Mouse (Mus musculus) myocyte (in vitro differentiated cells): ENCODE data around the gene Prg3. TPM values are rescaled to one million over a fixed set of nuclear protein-coding genes. Genes with fewer than 3 reads are reported as not detected.

Source experiments
- H3K27me3 ChIP-seq: one replicate; pipeline ENCODE4 v1.6.1; 2011; ENCODE audit not compliant: control insufficient read depth, insufficient read depth, insufficient read length
- H3K36me3 ChIP-seq: one replicate; pipeline ENCODE4 v1.6.1; 2011; ENCODE audit not compliant: control insufficient read depth, insufficient read depth
- H3K4me2 ChIP-seq: one replicate; pipeline ENCODE4 v1.6.1; 2011; ENCODE audit warnings: low read depth, control low read depth
- H3K4me3 ChIP-seq: one replicate; pipeline ENCODE4 v1.5.1; 2011; ENCODE audit warnings: mild to moderate bottlenecking, control low read depth, moderate library complexity
- H3K79me2 ChIP-seq: one replicate; pipeline ENCODE4 v1.6.1; 2011; ENCODE audit not compliant: control insufficient read depth, insufficient read depth
- H3ac ChIP-seq: one replicate; pipeline ENCODE4 v1.6.1; 2011; ENCODE audit not compliant: control insufficient read depth, insufficient read length
- CEBPB ChIP-seq: IDR thresholded peaks from 2 replicates; pipeline ENCODE4 v1.6.1; 2011; ENCODE audit warnings: mild to moderate bottlenecking, moderate library complexity; ENCODE audit not compliant: poor library complexity, insufficient read depth, severe bottlenecking
- E2F4 ChIP-seq: IDR thresholded peaks from one replicate; pipeline ENCODE4 v1.6.1; 2011; ENCODE audit warnings: mild to moderate bottlenecking, control low read depth, moderate library complexity; ENCODE audit not compliant: insufficient read depth
- MAX ChIP-seq: IDR thresholded peaks from one replicate; pipeline ENCODE4 v1.6.1; 2011; ENCODE audit warnings: low read depth, mild to moderate bottlenecking, control low read depth
- MYOD1 ChIP-seq, 3 experiments: IDR thresholded peaks; one replicate each; pipeline ENCODE4 v1.6.1; 2011; ENCODE audit warnings: control low read depth in 2 of 3, low read depth in 2 of 3, mild to moderate bottlenecking in 2 of 3, moderate library complexity in 1 of 3; ENCODE audit not compliant: insufficient read length in 2 of 3, control insufficient read depth in 1 of 3
- MYOG ChIP-seq, 3 experiments: IDR thresholded peaks; one replicate each; pipeline ENCODE4 v1.6.1; 2011; ENCODE audit warnings: control low read depth in 2 of 3, low read depth in 2 of 3, mild to moderate bottlenecking in 2 of 3; ENCODE audit not compliant: insufficient read length in 2 of 3, control insufficient read depth in 1 of 3, insufficient read depth in 1 of 3
- POLR2A ChIP-seq: IDR thresholded peaks from one replicate; pipeline ENCODE4 v1.6.1; 2011; ENCODE audit warnings: low read depth, mild to moderate bottlenecking, control low read depth, moderate library complexity; ENCODE audit not compliant: insufficient read length
- POLR2AphosphoS2 ChIP-seq: IDR thresholded peaks from one replicate; pipeline ENCODE4 v1.6.1; 2011; ENCODE audit warnings: low read depth, control low read depth; ENCODE audit not compliant: insufficient read length
- REST ChIP-seq: IDR thresholded peaks from one replicate; pipeline ENCODE4 v1.6.1; 2011; ENCODE audit warnings: mild to moderate bottlenecking, control low read depth, moderate library complexity; ENCODE audit not compliant: insufficient read depth, insufficient read length
- SRF ChIP-seq: IDR thresholded peaks from one replicate; pipeline ENCODE4 v1.6.1; 2011; ENCODE audit warnings: low read depth; ENCODE audit not compliant: control insufficient read depth, insufficient read length
- TCF12 ChIP-seq: IDR thresholded peaks from one replicate; pipeline ENCODE4 v1.6.1; 2011; ENCODE audit warnings: mild to moderate bottlenecking, control low read depth; ENCODE audit not compliant: poor library complexity, insufficient read depth, severe bottlenecking
- TCF3 ChIP-seq: IDR thresholded peaks from one replicate; pipeline ENCODE4 v1.6.1; 2011; ENCODE audit warnings: low read depth, control low read depth; ENCODE audit not compliant: insufficient read length
- USF1 ChIP-seq: IDR thresholded peaks from one replicate; pipeline ENCODE4 v1.6.1; 2011; ENCODE audit warnings: low read depth, mild to moderate bottlenecking, control low read depth, moderate library complexity
- polyA plus RNA-seq: library from polyadenylated mRNA; unstranded; fragments of >200 nt; fragmentation: generic; extraction: Trizol; gene quantifications from one replicate; pipeline ENCODE4 v1.2.1, GENCODE M21; 2012; ENCODE audit warnings: missing spikeins

Gene Prg3
- polyA plus RNA-seq, 1 experiment, result not detected

DNA sequence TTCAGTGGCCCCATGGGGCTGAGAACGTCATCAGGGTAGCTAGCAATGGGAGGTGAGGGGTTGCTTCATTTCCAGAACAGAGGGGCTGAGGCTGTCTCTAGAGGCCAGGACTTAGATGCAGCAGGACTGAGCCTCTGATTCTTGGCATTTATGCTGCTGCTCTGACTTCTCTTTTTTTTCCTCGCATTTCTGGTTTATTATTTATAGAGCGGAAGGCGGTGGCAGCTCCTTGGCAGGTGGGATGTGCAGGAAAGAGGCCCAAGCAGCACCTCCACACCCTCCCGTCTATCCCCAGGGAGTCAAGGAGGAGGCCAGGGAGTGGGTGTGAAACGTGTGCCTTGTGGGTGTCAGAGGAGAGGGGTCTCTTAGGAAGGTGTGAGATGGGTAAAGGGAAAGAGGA, 43.0 kb downstream of the Prg3 start:
- Histone ChIP-seq H3K4me3 (no peak overlapping the region), H3ac (no peak overlapping the region), H3K4me2 (no peak overlapping the region), H3K79me2 (no peaks in the 10 kb centered on the region), H3K36me3 (no peaks in the 10 kb centered on the region), H3K27me3 (no peaks in the 10 kb centered on the region)
- TF ChIP-seq MYOD1 (IDR thresholded peaks at IDR 0.05; ENCODE audit: control insufficient read depth in 1 of 3, insufficient read length in 2 of 3, low read depth in 2 of 3) (no peak), CEBPB (no peak), POLR2A (no peak), SRF (no peak), USF1 (no peak), REST (no peak), MAX (no peak), POLR2AphosphoS2 (no peak), MYOG (IDR thresholded peaks at IDR 0.05; ENCODE audit: control insufficient read depth in 1 of 3, insufficient read depth in 1 of 3, insufficient read length in 2 of 3, low read depth in 2 of 3) (no peak), E2F4 (no peak), TCF3 (no peak), TCF12 (no peak)

DNA sequence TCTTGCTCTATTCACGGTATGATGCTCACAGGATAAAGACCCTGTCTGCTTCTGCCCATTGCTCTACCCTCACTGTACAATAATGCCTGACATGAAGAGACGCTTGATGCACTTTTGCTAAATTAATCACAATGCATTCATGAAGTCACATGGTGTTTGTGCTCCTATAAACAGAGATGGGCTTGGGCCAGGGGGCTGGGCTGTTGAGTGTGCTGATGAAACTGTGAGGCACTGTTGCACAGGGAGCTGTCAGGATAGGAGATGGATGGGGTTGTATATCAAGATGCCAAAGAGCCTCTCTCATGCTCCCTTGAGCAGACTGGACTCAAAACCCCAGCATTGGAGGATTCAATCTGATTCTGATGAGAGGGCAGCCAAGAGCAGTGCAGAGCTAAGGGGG, 45.1 kb downstream of the Prg3 start:
- TF ChIP-seq REST (no peak), USF1 (peak; percentile 31), POLR2A (no peak), MYOG (IDR thresholded peaks at IDR 0.05; ENCODE audit: control insufficient read depth in 1 of 3, insufficient read depth in 1 of 3, insufficient read length in 2 of 3, low read depth in 2 of 3) (no peak), E2F4 (no peak), MAX (peak; percentile 63), SRF (no peak), POLR2AphosphoS2 (no peak), CEBPB (peak; percentile 41; the same call in 1 of the 2 replicates)
- H3ac ChIP-seq, result no peak overlapping the region
- H3K79me2 ChIP-seq, result peaks cover 11% of the 10 kb centered on the region

DNA sequence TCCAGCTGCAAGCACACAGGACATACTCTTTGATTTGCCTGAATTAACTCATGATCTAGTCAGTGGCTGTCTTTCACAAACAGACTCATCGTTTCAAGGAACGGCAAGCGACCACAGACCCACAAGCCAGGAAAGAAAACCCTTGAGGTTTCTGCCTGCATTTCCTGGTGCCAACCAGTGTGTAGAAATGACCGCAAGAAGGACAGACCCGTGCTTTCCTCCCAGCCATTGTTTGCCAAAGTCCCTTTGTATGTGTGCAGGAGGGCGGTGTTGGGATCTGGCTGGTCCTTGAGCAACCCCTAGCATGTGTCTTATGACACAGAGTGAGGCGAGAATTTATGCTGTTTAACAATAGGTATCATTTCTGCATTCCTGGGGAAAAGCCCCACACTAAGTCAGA, 46.2 kb downstream of the Prg3 start:
- Histone ChIP-seq H3K79me2 (peaks cover 19% of the 10 kb centered on the region), H3K27me3 (no peaks in the 10 kb centered on the region), H3K4me3 (peak overlapping the region; percentile 23), H3ac (no peak overlapping the region), H3K4me2 (peak overlapping the region; percentile 36), H3K36me3 (no peaks in the 10 kb centered on the region)
- no peak for TF ChIP-seq E2F4
- TF ChIP-seq SRF, result no peak
- TF ChIP-seq CEBPB, result no peak
- no peak for TF ChIP-seq MYOD1 (IDR thresholded peaks at IDR 0.05; ENCODE audit: control insufficient read depth in 1 of 3, insufficient read length in 2 of 3, low read depth in 2 of 3)
- no peak for TF ChIP-seq USF1
- TF ChIP-seq TCF3, result no peak
- no peak for TF ChIP-seq REST
- no peak for TF ChIP-seq TCF12
- no peak for TF ChIP-seq POLR2A

More for the DNA sequence above, 45.1 kb downstream of the Prg3 start:
- Histone ChIP-seq H3K4me3 (peak overlapping the region; percentile 23), H3K27me3 (no peaks in the 10 kb centered on the region), H3K36me3 (no peaks in the 10 kb centered on the region), H3K4me2 (peak overlapping the region; percentile 58)

DNA sequence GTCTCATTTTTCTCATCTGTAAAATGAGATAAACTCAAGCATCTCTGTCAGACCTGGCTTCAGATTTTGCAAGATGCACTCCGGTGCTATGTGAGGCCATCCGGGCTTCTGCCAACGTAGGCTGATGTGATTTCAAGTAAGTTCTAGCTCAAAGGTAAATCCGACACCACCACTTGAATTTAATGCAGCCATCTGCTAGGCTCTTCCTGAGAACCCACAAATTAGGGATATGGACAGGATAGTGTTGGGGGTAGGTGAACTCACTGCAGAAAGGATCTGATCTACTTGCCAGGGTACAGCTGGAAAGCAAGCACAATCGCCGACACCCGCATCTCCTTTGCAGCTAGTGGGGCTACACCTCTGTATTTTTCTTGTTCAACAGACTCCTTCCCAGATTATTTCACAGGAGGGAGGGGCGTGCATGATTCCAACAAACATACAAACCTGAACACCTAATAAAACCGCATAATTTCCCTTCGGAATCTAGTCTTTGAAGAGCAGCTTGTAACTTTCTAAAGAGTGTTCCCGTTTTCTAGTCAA, 48.6 kb downstream of the Prg3 start:
- TF ChIP-seq SRF, result no peak
- no peak for TF ChIP-seq MYOG (IDR thresholded peaks at IDR 0.05; ENCODE audit: control insufficient read depth in 1 of 3, insufficient read depth in 1 of 3, insufficient read length in 2 of 3, low read depth in 2 of 3)
- TF ChIP-seq E2F4, result no peak
- no peak for TF ChIP-seq USF1
- TF ChIP-seq TCF12, result no peak
- TF ChIP-seq CEBPB, result no peak
- no peak for TF ChIP-seq MAX
- no peak for TF ChIP-seq REST
- no peak for TF ChIP-seq MYOD1 (IDR thresholded peaks at IDR 0.05; ENCODE audit: control insufficient read depth in 1 of 3, insufficient read length in 2 of 3, low read depth in 2 of 3)
- TF ChIP-seq TCF3, result no peak
- no peak for TF ChIP-seq POLR2AphosphoS2
- TF ChIP-seq POLR2A, result no peak
- Histone ChIP-seq H3K79me2 (peaks cover 25% of the 10 kb centered on the region), H3K4me2 (peak overlapping the region; percentile 92), H3ac (peak overlapping the region; percentile 93), H3K27me3 (no peaks in the 10 kb centered on the region), H3K4me3 (peak overlapping the region; percentile 74), H3K36me3 (peaks cover 20% of the 10 kb centered on the region)

DNA sequence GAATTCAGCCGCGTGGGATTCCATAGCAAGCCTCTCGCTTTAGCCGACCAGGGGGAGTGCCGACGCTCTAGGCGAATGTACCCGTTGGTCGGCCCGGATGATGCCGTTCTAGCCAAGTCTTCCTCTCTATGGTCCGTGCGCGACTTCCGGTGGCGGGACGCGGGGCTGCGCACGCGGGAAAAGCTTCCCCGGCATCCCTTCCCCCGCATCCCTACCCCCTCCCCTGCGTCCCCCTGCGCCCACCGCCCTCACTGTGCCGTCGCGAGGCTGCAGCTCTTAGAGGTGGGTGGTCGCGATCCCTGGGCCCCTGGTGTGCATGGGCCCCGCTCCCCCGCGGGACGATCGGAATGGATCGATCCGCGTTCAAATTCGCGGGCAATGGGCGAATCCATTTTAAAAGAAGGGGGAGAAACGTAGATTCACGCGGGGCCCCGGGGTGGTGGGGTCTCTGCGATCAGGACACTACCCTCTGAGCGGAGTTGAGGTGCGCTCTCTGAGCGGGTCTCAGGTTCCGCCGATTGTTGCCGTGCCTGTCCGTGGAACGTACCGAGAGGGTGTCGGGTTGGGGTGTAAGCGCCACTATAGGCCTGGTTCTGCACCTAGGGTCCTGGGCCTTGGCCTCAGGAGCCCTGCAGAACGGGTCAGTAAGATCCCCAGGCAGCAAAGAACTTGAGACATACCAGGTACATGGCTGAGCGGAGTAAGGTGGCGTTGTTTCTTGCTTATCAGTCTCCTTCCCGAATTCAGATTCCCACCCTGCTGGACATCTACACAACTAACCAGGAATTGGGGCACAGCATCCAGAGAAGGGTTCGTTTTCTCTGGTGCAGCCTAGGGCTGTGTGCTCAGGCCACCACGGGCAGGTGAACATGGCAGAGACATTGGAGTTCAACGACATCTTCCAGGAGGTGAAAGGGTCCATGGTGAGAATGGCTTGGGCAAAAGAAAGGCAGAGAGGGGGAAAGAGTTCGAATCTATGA, 49.3 kb downstream of the Prg3 start, which contains the start of the genes Ssrp1 and P2rx3:
Gene Ssrp1 (plus strand): TSS at position 188 of the 980 bp plus-strand sequence.
Gene P2rx3 (minus strand): TSS at position 416 of the 980 bp plus-strand sequence.
- TF ChIP-seq MYOD1 (IDR thresholded peaks at IDR 0.05; ENCODE audit: control insufficient read depth in 1 of 3, insufficient read length in 2 of 3, low read depth in 2 of 3), result no peak
- TF ChIP-seq MYOG (IDR thresholded peaks at IDR 0.05; ENCODE audit: control insufficient read depth in 1 of 3, insufficient read depth in 1 of 3, insufficient read length in 2 of 3, low read depth in 2 of 3), result peak in 1 of 3 experiments; percentile 32
- TF ChIP-seq TCF3, result no peak
- no peak for TF ChIP-seq SRF
- TF ChIP-seq POLR2A, result peak; percentile 66
- TF ChIP-seq POLR2AphosphoS2, result peak; percentile 61
- no peak for TF ChIP-seq MAX
- TF ChIP-seq USF1, result no peak
- TF ChIP-seq E2F4, result peak; percentile 81
- TF ChIP-seq CEBPB, result no peak
- TF ChIP-seq TCF12, result no peak
- TF ChIP-seq REST, result no peak
- H3K4me2 ChIP-seq, result peak within 1 kb of the TSS; percentile 92
- no peaks in the 10 kb centered on the region for H3K27me3 ChIP-seq
- peak within 1 kb of the TSS; percentile 93 for H3ac ChIP-seq
- peaks cover 28% of the 10 kb centered on the region for H3K36me3 ChIP-seq
- peak within 1 kb of the TSS; percentile 74 for H3K4me3 ChIP-seq
- H3K79me2 ChIP-seq, result peaks cover 25% of the 10 kb centered on the region
